In the genomic region with DNA sequence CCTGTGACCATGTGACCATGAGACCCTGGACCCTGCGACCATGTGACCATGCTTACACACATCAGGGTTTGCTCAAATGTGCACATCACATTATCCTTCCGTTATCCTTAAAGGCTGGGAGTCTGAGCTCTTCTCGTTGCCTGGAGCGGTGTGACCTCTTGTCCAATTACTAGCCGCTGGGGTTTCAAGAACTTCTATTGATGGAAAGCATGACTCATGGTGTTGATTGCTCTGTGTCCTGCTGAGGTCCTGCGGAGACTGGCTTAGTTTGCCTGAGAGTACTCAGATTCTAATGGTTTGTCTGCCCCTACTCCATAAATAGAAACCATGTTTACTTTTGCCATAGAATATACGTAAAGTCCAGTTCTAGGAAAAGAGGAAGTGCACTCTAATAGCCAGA, we compare ENCODE assay signal across 25 mouse cellular contexts.
DNase-seq lines count a peak whose midpoint lies in the region; TF ChIP-seq lines count a peak whose summit lies in the region.
"Had no signal": no experiment of that assay in that cellular context is flagged by ENCODE, and none has a peak within 500 bp of the region (broad histone marks: within the 10 kb centered on the region; RNA-seq: fewer than 3 reads in every experiment).

No protein-coding gene starts in this region.

- H3K36me3 ChIP-seq in heart, adult 2 months (ENCODE audit: control insufficient read depth, insufficient read depth, low read length): no peaks in the 10 kb centered on the region
- H3K36me3 ChIP-seq: heart, embryonic 15.5 days; liver, embryonic 12.5 days; neural tube, embryonic 13.5 days; stomach, embryonic 15.5 days had no signal

- H3K4me3 ChIP-seq in heart, adult 2 months: no peak overlapping the region
- H3K4me3 ChIP-seq: heart, embryonic 15.5 days; liver, embryonic 12.5 days; myocyte; neural tube, embryonic 13.5 days; stomach, embryonic 15.5 days had no signal

- TF ChIP-seq EP300 in heart, adult 2 months (IDR thresholded peaks at IDR 0.05; ENCODE audit: insufficient read depth, low read depth, low read length): no peak

- TF ChIP-seq POLR2A in heart, adult 2 months (IDR thresholded peaks at IDR 0.05; ENCODE audit: insufficient read depth, low read depth, low read length): no peak

- no peaks in the 10 kb centered on the region for H3K79me2 ChIP-seq in heart, adult 2 months (replicated peaks; ENCODE audit: control insufficient read depth, insufficient read depth, low read length)

- DNase-seq in heart, adult 11 months: peak; percentile 87
- no peak for DNase-seq in heart, adult 2 months
- peak; percentile 14 for DNase-seq in lung, postnatal 25 days (ENCODE audit: low spot score)
- no peak for DNase-seq in lung, postnatal 14 days
- peak; percentile 14 for DNase-seq in embryo, embryonic 10.5 days (ENCODE audit: low spot score)
- peak; percentile 4 for DNase-seq in yolk sac, embryonic 10.5 days (ENCODE audit: low spot score)
- DNase-seq in left cerebral cortex, adult 9 months (ENCODE audit: low spot score in 2 of 2): no peak
- no peak for DNase-seq in natural killer cell, adult 2 months (ENCODE audit: low spot score in 2 of 2)
- DNase-seq: adrenal gland, adult 2 months; adrenal gland, postnatal 36 days; cerebellum, adult 9-10 months; gastrocnemius, postnatal 36 days; heart, postnatal 4 days; kidney, adult 11 months; kidney, postnatal 14 days; layer of hippocampus, adult 9-11 months; liver, postnatal 0 days; right cerebral cortex, postnatal 14 days; thymus, postnatal 14 days had no signal

- TF ChIP-seq CTCF in heart, adult 2 months (IDR thresholded peaks at IDR 0.05): no peak

- 58% methylated on average over 7 of the region's 7 CpGs for WGBS in heart, adult 2 months

- no peaks in the 10 kb centered on the region for H3K27me3 ChIP-seq in heart, adult 2 months (ENCODE audit: control insufficient read depth, insufficient read depth, low read length)
- H3K27me3 ChIP-seq: heart, embryonic 15.5 days; liver, embryonic 12.5 days; neural tube, embryonic 13.5 days; stomach, embryonic 15.5 days had no signal

- intact Hi-C loops in heart, adult 2 months (cut with DNase I): no loop called here

- no peaks in the 10 kb centered on the region for H3K4me1 ChIP-seq in heart, adult 2 months (ENCODE audit: control insufficient read depth, insufficient read depth, low read length)
- H3K4me1 ChIP-seq: heart, embryonic 15.5 days; liver, embryonic 12.5 days; neural tube, embryonic 13.5 days; stomach, embryonic 15.5 days had no signal

- H3K9ac ChIP-seq in heart, adult 2 months (ENCODE audit: low read depth, low read length): no peak overlapping the region
- H3K9ac ChIP-seq: heart, embryonic 15.5 days; hindbrain, embryonic 14.5 days; liver, embryonic 12.5 days; liver, postnatal 0 days; neural tube, embryonic 13.5 days; stomach, embryonic 15.5 days had no signal

- no peak overlapping the region for H3K27ac ChIP-seq in heart, adult 2 months
- H3K27ac ChIP-seq: heart, embryonic 15.5 days; hindbrain, embryonic 14.5 days; liver, embryonic 12.5 days; neural tube, embryonic 13.5 days; stomach, embryonic 15.5 days had no signal

Comparison
In these comparisons a context has a peak if more than half of its experiments do, and no peak if none do; other contexts are left out.
1. DNase-seq: peak in heart, adult 11 months (single experiment), lung, postnatal 25 days (single experiment), embryo, embryonic 10.5 days (single experiment) and yolk sac, embryonic 10.5 days (single experiment); none in heart, adult 2 months (0 of 2), lung, postnatal 14 days (single experiment), left cerebral cortex, adult 9 months (0 of 2) and natural killer cell, adult 2 months (0 of 2).